Mouse (Mus musculus) left cerebral cortex, adult 6 months (tissue): Measurements from ENCODE around the gene Gm4744. TPM values are rescaled to one million over a fixed set of nuclear protein-coding genes. Genes with fewer than 3 reads are reported as not detected.

Source experiments
- long read RNA-seq, 2 experiments: library from polyadenylated mRNA; unstranded; transcript quantifications; one replicate each; pipeline ENCODE4 v2.0.0; 2019 to 2020
- polyA plus RNA-seq: library from polyadenylated mRNA; unstranded; fragments of <200 nt; fragmentation: Nextera tagmentation; gene quantifications from 2 replicates; pipeline ENCODE4 v1.2.3, GENCODE M21; 2021

Gm4744 gene
- polyA plus RNA-seq: not detected in 2 replicates
- long read RNA-seq, experiment 1: 0 reads
- long read RNA-seq, experiment 2: 0 reads

GRCm38 (mm10) chr6:40951770-40952169 is at the start of gene Gm4744:
TSS of gene Gm4744 (minus strand) at chr6:40951870.

GRCm38 (mm10) chr6:40999379-40999778 is 47.7 kb upstream of the Gm4744 start, which contains the start of gene Gm2663:
TSS of gene Gm2663 (minus strand) at chr6:40999479.

GRCm38 (mm10) chr6:40964454-40964853 is 12.8 kb upstream of the Gm4744 start, which contains the start of gene 1810009J06Rik:
TSS of gene 1810009J06Rik (plus strand) at chr6:40964754.

GRCm38 (mm10) chr6:40940457-40940856 is 11.2 kb downstream of the Gm4744 start, which contains the start of gene 1700074P13Rik:
TSS of gene 1700074P13Rik (minus strand) at chr6:40940557.

GRCm38 (mm10) chr6:40900287-40900686 is 51.4 kb downstream of the Gm4744 start, which contains the start of gene Prss58:
TSS of gene Prss58 (minus strand) at chr6:40900387.

Other genes with a start within 250 kb of the Gm4744 start
- gene Moxd2, start 64.4 kb downstream of the Gm4744 start, polyA plus RNA-seq: not detected in 2 replicates
- not detected in 2 replicates for gene Prss58, start 51.5 kb downstream of the Gm4744 start, polyA plus RNA-seq
- not detected in 2 replicates for gene 1700074P13Rik, start 11.3 kb downstream of the Gm4744 start, polyA plus RNA-seq
- gene 1810009J06Rik, start 12.9 kb upstream of the Gm4744 start, polyA plus RNA-seq: not detected in 2 replicates
- gene Gm2663, start 47.6 kb upstream of the Gm4744 start, polyA plus RNA-seq: not detected in 2 replicates
- 0.10 TPM in 1 of 2 replicates, not detected in the other for gene 2210010C04Rik, start 83.6 kb upstream of the Gm4744 start, polyA plus RNA-seq